Mouse (Mus musculus) intestine, embryonic 15.5 days (tissue): Measurements from ENCODE around the gene Hapln2. TPM values are rescaled to one million over a fixed set of nuclear protein-coding genes. Genes with fewer than 3 reads are reported as not detected.
A peak's percentile ranks its signal among the peaks of the same experiment; 100 is the strongest.

ENCODE experiments used
- ATAC-seq: fragments of 200-750 bp; cut with Nextera tagmentation; 2 replicates; pipeline ENCODE4 v1.8.0; 2017; ENCODE audit warnings: moderate TSS enrichment, moderate library complexity
- H3K27ac ChIP-seq: fragments of 300-500 bp; sonication (generic); 2 replicates; pipeline ENCODE4 v1.5.1; 2015; ENCODE audit warnings: mild to moderate bottlenecking, inconsistent platforms
- H3K27me3 ChIP-seq: fragments of 300-500 bp; sonication (generic); replicated peaks from 2 replicates; pipeline ENCODE4 v1.6.1; 2015; ENCODE audit warnings: inconsistent platforms
- H3K36me3 ChIP-seq: fragments of 300-500 bp; sonication (generic); 2 replicates; pipeline ENCODE4 v1.6.1; 2015; ENCODE audit warnings: inconsistent platforms
- H3K4me1 ChIP-seq: fragments of 300-500 bp; sonication (generic); replicated peaks from 2 replicates; pipeline ENCODE4 v1.6.1; 2015; ENCODE audit warnings: inconsistent platforms
- H3K4me2 ChIP-seq: fragments of 300-500 bp; sonication (generic); replicated peaks from 2 replicates; pipeline ENCODE4 v1.6.1; 2015; ENCODE audit warnings: mild to moderate bottlenecking, inconsistent platforms
- H3K4me3 ChIP-seq: fragments of 300-500 bp; sonication (generic); replicated peaks from 2 replicates; pipeline ENCODE4 v1.5.1; 2015; ENCODE audit warnings: inconsistent platforms
- H3K9ac ChIP-seq: fragments of 300-500 bp; sonication (generic); 2 replicates; pipeline ENCODE4 v1.6.1; 2015; ENCODE audit warnings: inconsistent platforms
- H3K9me3 ChIP-seq: fragments of 300-500 bp; sonication (generic); 2 replicates; pipeline ENCODE4 v1.6.1; 2016; ENCODE audit warnings: inconsistent platforms
- WGBS: fragments of 180-500 bp; shearing (Covaris S2); methylation state at CpG from one replicate; pipeline ENCODE4 v1.1.7; 2015; 5-methylcytosine and 5-hydroxymethylcytosine counted together
- polyA plus RNA-seq: library from polyadenylated mRNA; unstranded; fragments of >200 nt; fragmentation: Nextera tagmentation; extraction: Ambion mirVana; gene quantifications from 2 replicates; pipeline ENCODE4 v1.2.1, GENCODE M21; 2015

The Hapln2 gene
- polyA plus RNA-seq, 1 experiment from 2014 or later = not detected

- Histone ChIP-seq H3K36me3 (no peaks in the 10 kb centered on the region), H3K4me2 (peak overlapping the region; percentile 46), H3K9me3 (no peaks in the 10 kb centered on the region), H3K4me1 (peaks cover 87% of the 10 kb centered on the region), H3K27ac (peak overlapping the region; percentile 96), H3K27me3 (peaks cover 11% of the 10 kb centered on the region; the same call in 1 of the 2 replicates), H3K4me3 (no peak overlapping the region), H3K9ac (no peak overlapping the region)
- 33% methylated on average over 3 of the region's 3 CpGs for WGBS
- no peak for ATAC-seq
Measured at GRCm38 (mm10) chr3:87984094-87984493, 43.3 kb downstream of the Hapln2 start.

DNA sequence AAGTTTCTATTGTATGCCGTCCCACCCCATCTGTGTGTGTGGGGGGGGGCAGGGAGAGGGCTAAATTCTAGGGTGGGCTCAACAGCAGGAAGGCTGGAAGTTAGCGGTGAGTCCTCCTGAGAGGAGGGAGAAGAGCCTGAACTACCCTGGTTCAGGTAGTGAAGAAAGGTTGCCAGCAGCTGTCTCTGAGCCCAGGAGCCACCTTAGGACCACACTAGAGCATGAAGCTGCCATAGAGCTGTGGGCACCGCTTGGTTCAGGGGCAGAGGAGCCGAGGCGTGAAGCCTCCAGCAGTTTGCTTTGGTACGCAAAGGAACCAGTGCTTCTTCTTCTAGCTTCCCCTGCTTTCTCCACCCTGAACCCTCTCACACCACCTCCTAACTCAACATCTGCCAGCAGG lies 43.8 kb downstream of the Hapln2 start:
- 48% methylated on average over 6 of the region's 6 CpGs for whole genome bisulfite sequencing
- peak overlapping the region; percentile 96 for H3K27ac ChIP-seq
- H3K9ac ChIP-seq = no peak overlapping the region
- peak overlapping the region; percentile 46 for H3K4me2 ChIP-seq
- no peak for ATAC-seq
- no peaks in the 10 kb centered on the region for H3K9me3 ChIP-seq
- no peaks in the 10 kb centered on the region for H3K36me3 ChIP-seq
- peaks cover 86% of the 10 kb centered on the region for H3K4me1 ChIP-seq
- no peak overlapping the region for H3K4me3 ChIP-seq
- peaks cover 6% of the 10 kb centered on the region; the same call in 1 of the 2 replicates for H3K27me3 ChIP-seq

- no peak overlapping the region for H3K4me3 ChIP-seq
- peaks cover 80% of the 10 kb centered on the region for H3K4me1 ChIP-seq
- H3K9me3 ChIP-seq = no peaks in the 10 kb centered on the region
- ATAC-seq = peak; percentile 85
- no peaks in the 10 kb centered on the region for H3K36me3 ChIP-seq
- peak overlapping the region; percentile 1; the same call in 1 of the 2 replicates for H3K9ac ChIP-seq
- H3K27me3 ChIP-seq = no peaks in the 10 kb centered on the region; the same call in 1 of the 2 replicates
- peak overlapping the region; percentile 46 for H3K4me2 ChIP-seq
- 4% methylated on average over 13 of the region's 13 CpGs for WGBS
- H3K27ac ChIP-seq = peak overlapping the region; percentile 96
Measured at GRCm38 (mm10) chr3:87982836-87983601, 44.4 kb downstream of the Hapln2 start.

- H3K27ac ChIP-seq = peak overlapping the region; percentile 96
- no peaks in the 10 kb centered on the region for H3K9me3 ChIP-seq
- peak; percentile 82 for ATAC-seq
- H3K4me2 ChIP-seq = peak overlapping the region; percentile 46
- peaks cover 73% of the 10 kb centered on the region for H3K4me1 ChIP-seq
- WGBS = 23% methylated on average over 12 of the region's 12 CpGs
- peak overlapping the region; percentile 1; the same call in 1 of the 2 replicates for H3K9ac ChIP-seq
- H3K27me3 ChIP-seq = no peaks in the 10 kb centered on the region
- H3K4me3 ChIP-seq = no peak overlapping the region
- H3K36me3 ChIP-seq = no peaks in the 10 kb centered on the region
Measured at GRCm38 (mm10) chr3:87981894-87982835, 45.2 kb downstream of the Hapln2 start.

- H3K27me3 ChIP-seq = no peaks in the 10 kb centered on the region
- 83% methylated on average over 6 of the region's 6 CpGs for WGBS
- H3K36me3 ChIP-seq = no peaks in the 10 kb centered on the region
- H3K4me1 ChIP-seq = peaks cover 65% of the 10 kb centered on the region
- H3K4me3 ChIP-seq = no peak overlapping the region
- no peak overlapping the region for H3K4me2 ChIP-seq
- no peaks in the 10 kb centered on the region for H3K9me3 ChIP-seq
- ATAC-seq = no peak
- H3K27ac ChIP-seq = peak overlapping the region; percentile 96
- H3K9ac ChIP-seq = 0 out of 2 replicates have a peak overlapping the region, but pooled peaks have one; percentile 1
Measured at GRCm38 (mm10) chr3:87981214-87981760, 46.1 kb downstream of the Hapln2 start.

DNA sequence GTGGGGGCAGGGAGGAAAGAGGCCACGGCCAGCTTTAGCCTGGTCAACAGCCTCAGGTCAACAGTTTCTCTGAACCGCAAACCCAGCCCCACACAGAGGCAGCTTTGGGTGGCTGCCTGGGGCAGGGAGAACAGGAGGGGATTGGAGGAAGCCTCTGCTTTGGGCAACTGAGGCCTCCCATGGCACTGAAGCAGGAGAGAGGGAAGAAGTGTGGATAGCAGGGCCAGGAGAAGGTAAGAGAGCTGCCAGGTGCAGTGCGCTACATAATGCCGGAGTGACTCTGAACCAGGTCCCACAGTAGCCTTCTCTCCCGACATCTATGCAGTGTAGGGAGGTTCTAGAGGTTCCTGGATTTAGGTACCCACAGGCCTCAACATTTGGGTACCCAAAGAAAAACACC lies 46.7 kb downstream of the Hapln2 start:
- no peak for ATAC-seq
- no peak overlapping the region for H3K9ac ChIP-seq
- H3K9me3 ChIP-seq = no peaks in the 10 kb centered on the region
- 0 out of 2 replicates have a peak overlapping the region, but pooled peaks have one; percentile 96 for H3K27ac ChIP-seq
- no peaks in the 10 kb centered on the region for H3K27me3 ChIP-seq
- no peak overlapping the region for H3K4me2 ChIP-seq
- no peak overlapping the region for H3K4me3 ChIP-seq
- H3K36me3 ChIP-seq = no peaks in the 10 kb centered on the region
- WGBS = 70% methylated on average over 5 of the region's 5 CpGs
- peaks cover 60% of the 10 kb centered on the region for H3K4me1 ChIP-seq

- no peak overlapping the region for H3K4me3 ChIP-seq
- H3K4me2 ChIP-seq = no peak overlapping the region
- WGBS = 56% methylated on average over 3 of the region's 3 CpGs
Measured at GRCm38 (mm10) chr3:87980085-87980484, 47.3 kb downstream of the Hapln2 start.

DNA sequence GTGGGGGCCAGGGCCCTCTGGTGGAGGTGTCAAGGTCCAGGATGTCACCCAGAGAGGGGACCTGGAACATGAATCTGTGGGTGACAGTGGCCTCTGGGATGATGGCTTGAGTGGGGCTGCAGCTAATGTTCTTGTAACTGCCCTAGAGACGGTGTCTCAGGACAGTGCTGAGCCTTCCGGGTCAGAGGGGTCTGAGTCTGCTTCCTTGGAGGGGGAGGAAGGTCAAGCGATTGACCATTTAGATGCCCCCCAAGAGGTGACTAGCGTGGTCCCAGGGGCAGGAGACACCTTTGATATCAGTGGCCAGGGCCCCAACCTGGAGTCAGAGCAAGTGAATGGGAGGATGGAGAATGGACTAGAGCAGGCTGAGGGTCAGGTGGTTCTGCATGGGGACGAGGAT lies 47.9 kb downstream of the Hapln2 start:
- no peaks in the 10 kb centered on the region for H3K36me3 ChIP-seq
- no peak for ATAC-seq
- H3K27ac ChIP-seq = no peak overlapping the region
- no peak overlapping the region for H3K4me3 ChIP-seq
- H3K27me3 ChIP-seq = no peaks in the 10 kb centered on the region
- H3K9ac ChIP-seq = no peak overlapping the region
- H3K4me1 ChIP-seq = peaks cover 54% of the 10 kb centered on the region
- no peaks in the 10 kb centered on the region for H3K9me3 ChIP-seq
- H3K4me2 ChIP-seq = no peak overlapping the region
- WGBS = 85% methylated on average over 5 of the region's 5 CpGs

More at GRCm38 (mm10) chr3:87980085-87980484, 47.3 kb downstream of the Hapln2 start:
- no peaks in the 10 kb centered on the region for H3K27me3 ChIP-seq
- H3K9me3 ChIP-seq = no peaks in the 10 kb centered on the region
- no peaks in the 10 kb centered on the region for H3K36me3 ChIP-seq
- H3K4me1 ChIP-seq = peaks cover 53% of the 10 kb centered on the region
- 0 out of 2 replicates have a peak overlapping the region, but pooled peaks have one; percentile 17 for H3K27ac ChIP-seq
- H3K9ac ChIP-seq = no peak overlapping the region
- ATAC-seq = no peak

- Histone ChIP-seq H3K4me2 (peak overlapping the region; percentile 96), H3K9ac (peak overlapping the region; percentile 9; the same call in 1 of the 2 replicates), H3K36me3 (no peaks in the 10 kb centered on the region), H3K4me3 (peak overlapping the region; percentile 64), H3K27ac (peak overlapping the region; percentile 52), H3K4me1 (peaks cover 49% of the 10 kb centered on the region), H3K27me3 (peaks cover 10% of the 10 kb centered on the region), H3K9me3 (no peaks in the 10 kb centered on the region)
- WGBS = 27% methylated on average over 12 of the region's 12 CpGs
- ATAC-seq = peak; percentile 38; the same call in 1 of the 2 replicates
Measured at GRCm38 (mm10) chr3:87974381-87974987, 52.9 kb downstream of the Hapln2 start.

DNA sequence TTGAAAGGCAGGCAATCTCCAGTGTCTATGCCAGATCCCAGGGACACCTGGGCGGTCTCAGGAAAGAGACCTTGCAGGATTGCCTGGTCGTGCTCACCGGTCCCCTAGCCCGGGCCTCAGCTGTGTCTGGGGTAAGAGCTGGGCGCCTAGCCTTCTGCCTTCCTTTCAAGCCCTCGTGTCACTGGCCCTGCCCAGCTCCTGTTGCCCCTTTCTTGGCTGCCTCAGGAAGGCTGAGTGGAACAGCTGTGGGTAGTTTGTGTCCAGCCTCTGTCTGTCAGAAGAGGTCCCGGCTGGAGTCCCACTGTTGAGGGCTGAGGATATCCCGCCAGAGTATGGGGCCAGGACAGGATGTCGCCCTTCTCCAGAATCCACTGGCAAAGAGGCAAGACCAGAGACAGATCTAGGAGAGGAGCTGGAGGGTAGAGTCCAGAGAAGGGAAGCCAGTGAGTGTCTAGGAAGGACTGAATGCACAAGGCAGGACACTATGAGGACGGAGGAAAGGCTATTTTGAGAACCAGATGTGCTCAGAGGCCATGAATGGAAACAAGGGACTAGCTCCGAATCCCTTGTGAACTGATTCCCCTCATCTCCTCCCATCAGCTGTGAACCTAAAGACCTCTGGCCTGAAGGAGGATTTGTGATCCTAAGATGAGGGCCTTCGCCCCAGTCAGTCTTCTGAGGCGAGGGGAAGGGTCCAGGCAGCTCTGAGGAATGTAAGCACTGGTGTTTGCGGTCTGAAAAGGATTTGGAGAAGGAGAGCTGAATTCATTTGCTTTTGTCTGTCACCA lies 53.6 kb downstream of the Hapln2 start:
- ATAC-seq = no peak
- Histone ChIP-seq H3K36me3 (no peaks in the 10 kb centered on the region), H3K9ac (peak overlapping the region; percentile 9; the same call in 1 of the 2 replicates), H3K27ac (peak overlapping the region; percentile 52), H3K9me3 (no peaks in the 10 kb centered on the region), H3K4me3 (peak overlapping the region; percentile 64), H3K27me3 (peaks cover 10% of the 10 kb centered on the region), H3K4me1 (peaks cover 47% of the 10 kb centered on the region), H3K4me2 (peak overlapping the region; percentile 96)
- WGBS = 45% methylated on average over 14 of the region's 14 CpGs

- Histone ChIP-seq H3K9me3 (no peaks in the 10 kb centered on the region), H3K4me1 (peaks cover 47% of the 10 kb centered on the region), H3K4me3 (peak overlapping the region; percentile 64), H3K9ac (peak overlapping the region; percentile 68), H3K4me2 (peak overlapping the region; percentile 96), H3K36me3 (no peaks in the 10 kb centered on the region), H3K27me3 (peaks cover 13% of the 10 kb centered on the region), H3K27ac (no peak overlapping the region)
- 27% methylated on average over 5 of the region's 5 CpGs for WGBS
- ATAC-seq = peak; percentile 29
Measured at GRCm38 (mm10) chr3:87972776-87973175, 54.6 kb downstream of the Hapln2 start.
